In genomic region chr11:94719216-94719615, GRCm38 (mm10) we compare ENCODE assay signal across 25 mouse cellular contexts. TPM values are rescaled to one million over a fixed set of nuclear protein-coding genes. Genes with fewer than 3 reads are reported as not detected.
DNase-seq lines count a peak whose midpoint lies in the region.
"Had no signal": no experiment of that assay in that cellular context is flagged by ENCODE, and none has a peak within 500 bp of the region (broad histone marks: within the 10 kb centered on the region; RNA-seq: fewer than 3 reads in every experiment).

No protein-coding gene starts in this region.

- DNase-seq in 3134 (ENCODE audit: extremely low read depth, insufficient read length, low spot score) (peak; percentile 30), 416B (ENCODE audit: low read depth) (peak; percentile 60)
- DNase-seq in thymus, postnatal 0 days (ENCODE audit: low spot score), result peak; percentile 55
- peak; percentile 34 to 45 for DNase-seq in thymus, postnatal 36 days
- DNase-seq in retina, embryonic 14.5 days (ENCODE audit: low spot score), result no peak
- no peak for DNase-seq in T-cell, adult 2 months (ENCODE audit: low spot score)
- no peak for DNase-seq in adrenal gland, adult (ENCODE audit: inconsistent age in 2 of 2, low spot score in 1 of 2)
- DNase-seq: adrenal gland, adult 8-10 months; adrenal gland, postnatal 36 days; cerebellum, adult 2 months; cerebellum, postnatal 10 days; embryo, embryonic 11 days; gastrocnemius, postnatal 14 days; heart, adult 2 months; heart, postnatal 36 days had no signal

RNA-seq across cellular contexts. Expression of gene Gm11541, which starts 14.9 kb away (rescaled TPM):
- 0.08 and 0.13 TPM in 2 replicates for polyA plus RNA-seq in thymus, postnatal 0 days (2015; fragmentation: Nextera tagmentation; extraction: Ambion mirVana)
- polyA plus RNA-seq: activated CD4-positive, CD25-positive, alpha-beta regulatory T cell, adult 4 months; C2C12; cerebellum, adult 2 months; erythroblast, embryonic 14.5 days; forebrain, embryonic 11.5 days; forebrain, embryonic 16.5 days; gonadal fat pad, adult 2 months; heart, adult 2 months; heart, embryonic 12.5 days; heart, embryonic 16.5 days had no signal

RNA-seq across cellular contexts. Expression of gene Cdc34b, which starts 22.4 kb away (rescaled TPM):
- 0.12 TPM in 1 of 2 replicates, not detected in the other for polyA plus RNA-seq in thymus, postnatal 0 days (2015; fragmentation: Nextera tagmentation; extraction: Ambion mirVana)
- polyA plus RNA-seq: activated CD4-positive, CD25-positive, alpha-beta regulatory T cell, adult 4 months; embryonic facial prominence, embryonic 15.5 days; forebrain, embryonic 11.5 days; forebrain, embryonic 16.5 days; heart, embryonic 12.5 days; hindbrain, embryonic 15.5 days had no signal

RNA-seq across cellular contexts. Expression of gene Xylt2, which starts 41.9 kb away (rescaled TPM):
- 13.0 and 15.4 TPM in 2 replicates for polyA plus RNA-seq in thymus, postnatal 0 days (2015; fragmentation: Nextera tagmentation; extraction: Ambion mirVana)

Comparison
In these comparisons a context has a peak if more than half of its experiments do, and no peak if none do; other contexts are left out.
1. DNase-seq: peak in 3134 (single experiment), 416B (single experiment), thymus, postnatal 0 days (single experiment) and thymus, postnatal 36 days (2 of 2); none in retina, embryonic 14.5 days (single experiment), T-cell, adult 2 months (single experiment) and adrenal gland, adult (0 of 2).